Mouse (Mus musculus): ENCODE results near the gene Ncam1.

- TF ChIP-seq CTCF (conservative IDR thresholded peaks at IDR 0.05; ENCODE audit: insufficient read depth, insufficient read length, low read depth, low read length): no peak
- no peak for TF ChIP-seq POLR2A (IDR thresholded peaks at IDR 0.05; ENCODE audit: low read depth, low read length)
Observed at GRCm38 (mm10) chr9:49488258-49488657, 310.5 kb downstream of the Ncam1 start.
